Mouse (Mus musculus): ENCODE results near the gene Tmed6. TPM values are rescaled to one million over a fixed set of nuclear protein-coding genes. Genes with fewer than 3 reads are reported as not detected.
A peak's percentile ranks its signal among the peaks of the same experiment; 100 is the strongest.

The Tmed6 gene
- total RNA-seq, 1 experiment: 0.27 TPM

- in situ Hi-C loops (cut with MboI; ENCODE audit: low sequenced_read_pairs in 2 of 2, unreplicated experiment in 2 of 2): loop anchor here (5.0 to 25.0 kb wide), 2 partner anchors 208 kb away; no protein-coding TSS in a partner anchor
- H3K27ac ChIP-seq (ENCODE audit: insufficient read depth, low read depth, low read length, poor library complexity, severe bottlenecking): no peak overlapping the region
- no peaks in the 10 kb centered on the region for H3K36me3 ChIP-seq (ENCODE audit: control insufficient read depth, insufficient read depth, low read length, poor library complexity, severe bottlenecking)
- H3K9ac ChIP-seq (ENCODE audit: insufficient read depth, low read depth, low read length, poor library complexity, severe bottlenecking): no peak overlapping the region
- peaks cover 0 to 6% of the 10 kb centered on the region in 2 experiments; a peak in 1 of 4 replicates for H3K4me1 ChIP-seq (ENCODE audit: control insufficient read depth in 2 of 2, insufficient read depth in 2 of 2, low read length in 2 of 2, poor library complexity in 1 of 2)
- TF ChIP-seq ZNF384 (IDR thresholded peaks at IDR 0.05; ENCODE audit: low read depth, low read length) (no peak), MAFK (IDR thresholded peaks at IDR 0.05; ENCODE audit: insufficient read depth, low read depth, low read length) (no peak), ZC3H11A (IDR thresholded peaks at IDR 0.05; ENCODE audit: borderline replicate concordance, low read depth, low read length) (peak; percentile 73; the same call in 1 of the 2 replicates)
- H3K4me3 ChIP-seq (ENCODE audit: insufficient read depth in 1 of 2, low read depth in 1 of 2, low read length in 2 of 2, poor library complexity in 1 of 2, severe bottlenecking in 1 of 2): no peak overlapping the region
- H3K9me3 ChIP-seq (ENCODE audit: control insufficient read depth, insufficient read depth, low read depth, low read length): no peaks in the 10 kb centered on the region
- no peak for DNase-seq (ENCODE audit: low read depth, low spot score)
Observed at GRCm38 (mm10) chr8:107104547-107104946, 39.1 kb upstream of the Tmed6 start.

- in situ Hi-C loops (cut with MboI; ENCODE audit: low sequenced_read_pairs in 2 of 2, unreplicated experiment in 2 of 2): loop anchor here (5.0 to 25.0 kb wide), 2 partner anchors 212 kb away; no protein-coding TSS in a partner anchor
Observed at GRCm38 (mm10) chr8:107100635-107101034, 35.2 kb upstream of the Tmed6 start.

GRCm38 (mm10) chr8:107096366-107097036 is 31.1 kb upstream of the Tmed6 start, which contains the start of gene Terf2:
TSS of gene Terf2 (minus strand) at chr8:107096547.
- H3K4me3 ChIP-seq (ENCODE audit: insufficient read depth in 1 of 2, low read depth in 1 of 2, low read length in 2 of 2, poor library complexity in 1 of 2, severe bottlenecking in 1 of 2): peak within 1 kb of the TSS; percentile 89 to 94
- in situ Hi-C loops (cut with MboI; ENCODE audit: low sequenced_read_pairs in 2 of 2, unreplicated experiment in 2 of 2): no loop called here
- peaks cover 15% of the 10 kb centered on the region; the same call in 1 of the 2 replicates for H3K36me3 ChIP-seq (ENCODE audit: control insufficient read depth, insufficient read depth, low read length, poor library complexity, severe bottlenecking)
- no peaks in the 10 kb centered on the region for H3K4me1 ChIP-seq (ENCODE audit: control insufficient read depth in 2 of 2, insufficient read depth in 2 of 2, low read length in 2 of 2, poor library complexity in 1 of 2)
- H3K27ac ChIP-seq (ENCODE audit: insufficient read depth, low read depth, low read length, poor library complexity, severe bottlenecking): peak within 1 kb of the TSS; percentile 85
- peak within 1 kb of the TSS; percentile 92 for H3K9ac ChIP-seq (ENCODE audit: insufficient read depth, low read depth, low read length, poor library complexity, severe bottlenecking)
- no peaks in the 10 kb centered on the region for H3K9me3 ChIP-seq (ENCODE audit: control insufficient read depth, insufficient read depth, low read depth, low read length)
- peak; percentile 97 for TF ChIP-seq HCFC1 (IDR thresholded peaks at IDR 0.05; ENCODE audit: borderline replicate concordance, insufficient read depth, low read length)
- no peak for TF ChIP-seq MAFK (IDR thresholded peaks at IDR 0.05; ENCODE audit: insufficient read depth, low read depth, low read length)
- TF ChIP-seq ZNF384 (IDR thresholded peaks at IDR 0.05; ENCODE audit: low read depth, low read length): peak; percentile 89
- DNase-seq (ENCODE audit: low read depth, low spot score): peak; percentile 91

More at GRCm38 (mm10) chr8:107100635-107101034, 35.2 kb upstream of the Tmed6 start:
- no peak for DNase-seq (ENCODE audit: low read depth, low spot score)
- no peak for TF ChIP-seq ZNF384 (IDR thresholded peaks at IDR 0.05; ENCODE audit: low read depth, low read length)
- Histone ChIP-seq H3K4me3 (ENCODE audit: insufficient read depth in 1 of 2, low read depth in 1 of 2, low read length in 2 of 2, poor library complexity in 1 of 2, severe bottlenecking in 1 of 2) (no peak overlapping the region), H3K36me3 (ENCODE audit: control insufficient read depth, insufficient read depth, low read length, poor library complexity, severe bottlenecking) (no peaks in the 10 kb centered on the region), H3K4me1 (ENCODE audit: control insufficient read depth in 2 of 2, insufficient read depth in 2 of 2, low read length in 2 of 2, poor library complexity in 1 of 2) (no peaks in the 10 kb centered on the region), H3K27ac (ENCODE audit: insufficient read depth, low read depth, low read length, poor library complexity, severe bottlenecking) (no peak overlapping the region), H3K9ac (ENCODE audit: insufficient read depth, low read depth, low read length, poor library complexity, severe bottlenecking) (no peak overlapping the region), H3K9me3 (ENCODE audit: control insufficient read depth, insufficient read depth, low read depth, low read length) (no peaks in the 10 kb centered on the region)

- TF ChIP-seq MAFK (IDR thresholded peaks at IDR 0.05; ENCODE audit: insufficient read depth, low read depth, low read length) (no peak), ZNF384 (IDR thresholded peaks at IDR 0.05; ENCODE audit: low read depth, low read length) (no peak), ZC3H11A (IDR thresholded peaks at IDR 0.05; ENCODE audit: borderline replicate concordance, low read depth, low read length) (no peak), HCFC1 (IDR thresholded peaks at IDR 0.05; ENCODE audit: borderline replicate concordance, insufficient read depth, low read length) (no peak), CHD2 (IDR thresholded peaks at IDR 0.05; ENCODE audit: low read depth, low read length) (no peak)
- peaks cover 19% of the 10 kb centered on the region; the same call in 1 of the 2 replicates for H3K36me3 ChIP-seq (ENCODE audit: control insufficient read depth, insufficient read depth, low read length, poor library complexity, severe bottlenecking)
- H3K9ac ChIP-seq (ENCODE audit: insufficient read depth, low read depth, low read length, poor library complexity, severe bottlenecking): peak overlapping the region; percentile 92
- DNase-seq (ENCODE audit: low read depth, low spot score): no peak
- no peaks in the 10 kb centered on the region for H3K4me1 ChIP-seq (ENCODE audit: control insufficient read depth in 2 of 2, insufficient read depth in 2 of 2, low read length in 2 of 2, poor library complexity in 1 of 2)
- in situ Hi-C loops (cut with MboI; ENCODE audit: low sequenced_read_pairs in 2 of 2, unreplicated experiment in 2 of 2): no loop called here
- H3K4me3 ChIP-seq (ENCODE audit: insufficient read depth in 1 of 2, low read depth in 1 of 2, low read length in 2 of 2, poor library complexity in 1 of 2, severe bottlenecking in 1 of 2): peak overlapping the region; percentile 89 to 94
- peak overlapping the region; percentile 85 for H3K27ac ChIP-seq (ENCODE audit: insufficient read depth, low read depth, low read length, poor library complexity, severe bottlenecking)
- no peaks in the 10 kb centered on the region for H3K9me3 ChIP-seq (ENCODE audit: control insufficient read depth, insufficient read depth, low read depth, low read length)
Observed at GRCm38 (mm10) chr8:107095717-107096365, 30.4 kb upstream of the Tmed6 start.
